8 mouse cellular contexts compared by ENCODE assay signal in genomic region chrX:21350503-21350902, GRCm38 (mm10).
DNase-seq lines count a peak whose midpoint lies in the region; ATAC-seq lines count a peak whose summit lies in the region.

No protein-coding gene starts in this region.

- peak; percentile 20 to 26 for DNase-seq in cerebellum, postnatal 14 days
- peak; percentile 33 for DNase-seq in kidney, postnatal 10 days
- DNase-seq in urinary bladder, postnatal 14 days (ENCODE audit: low spot score), result peak; percentile 4
- DNase-seq in urinary bladder, adult 18-20 months (ENCODE audit: low spot score in 2 of 2), result no peak
- DNase-seq in thymus, postnatal 10 days (ENCODE audit: low spot score in 2 of 2), result no peak
- no peak for DNase-seq in layer of hippocampus, adult 9-10 months (ENCODE audit: low spot score)

- no peaks in the 10 kb centered on the region for H3K4me1 ChIP-seq in kidney, embryonic 16.5 days (ENCODE audit: insufficient read depth, low read length)

- no peaks in the 10 kb centered on the region for H3K9me3 ChIP-seq in kidney, embryonic 16.5 days (ENCODE audit: low read length)

- WGBS in kidney, embryonic 16.5 days, result 35% methylated on average over 4 of the region's 4 CpGs

- no peaks in the 10 kb centered on the region for H3K36me3 ChIP-seq in kidney, embryonic 16.5 days (ENCODE audit: insufficient read depth, low read length)

- no peak overlapping the region for H3K9ac ChIP-seq in kidney, embryonic 16.5 days (replicated peaks; ENCODE audit: low read length)

- H3K4me2 ChIP-seq in kidney, embryonic 16.5 days (replicated peaks; ENCODE audit: low read depth, low read length), result no peak overlapping the region

- H3K4me3 ChIP-seq in kidney, embryonic 16.5 days (ENCODE audit: low read length), result no peak overlapping the region

- no peak overlapping the region for H3K27ac ChIP-seq in kidney, embryonic 16.5 days (ENCODE audit: low read length)

- no peak for ATAC-seq in cerebellum, adult (ENCODE audit: insufficient number of reproducible peaks, low FRiP score, low TSS enrichment)
- ATAC-seq in kidney, embryonic 16.5 days (ENCODE audit: low FRiP score, low TSS enrichment), result no peak

- no peaks in the 10 kb centered on the region for H3K27me3 ChIP-seq in kidney, embryonic 16.5 days (ENCODE audit: insufficient read depth, low read length)

Comparison
In these comparisons a context has a peak if more than half of its experiments do, and no peak if none do; other contexts are left out.
1. DNase-seq: peak in cerebellum, postnatal 14 days (2 of 2), kidney, postnatal 10 days (single experiment) and urinary bladder, postnatal 14 days (single experiment); none in urinary bladder, adult 18-20 months (0 of 2), thymus, postnatal 10 days (0 of 2) and layer of hippocampus, adult 9-10 months (single experiment).